12 mouse cellular contexts compared by ENCODE assay signal in the genomic region with DNA sequence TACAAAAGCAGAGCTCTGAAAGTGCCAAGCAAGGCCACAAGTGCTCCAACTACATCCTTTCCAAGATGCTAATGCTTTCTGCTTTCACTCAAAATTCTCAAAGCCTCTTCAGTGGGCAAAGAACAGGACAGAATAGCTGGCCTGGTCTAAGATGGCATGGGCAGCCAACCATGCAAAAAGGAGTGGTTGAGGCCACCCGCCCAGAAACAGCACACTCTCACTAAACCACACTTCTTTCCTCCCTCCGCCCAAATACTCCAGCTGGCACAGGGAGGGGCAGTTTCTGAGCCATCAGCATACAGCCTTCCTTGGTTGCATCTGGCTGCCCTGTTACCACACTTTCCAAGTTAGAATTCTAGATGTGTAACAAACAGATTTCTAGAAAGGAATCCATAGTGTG. TPM values are rescaled to one million over a fixed set of nuclear protein-coding genes. Genes with fewer than 3 reads are reported as not detected.
DNase-seq lines count a peak whose midpoint lies in the region; ATAC-seq lines count a peak whose summit lies in the region.
"Had no signal": no experiment of that assay in that cellular context is flagged by ENCODE, and none has a peak within 500 bp of the region (broad histone marks: within the 10 kb centered on the region; RNA-seq: fewer than 3 reads in every experiment).

No protein-coding gene starts in this region.

- H3K27ac ChIP-seq in neural tube, embryonic 15.5 days (replicated peaks) = no peak overlapping the region
- H3K27ac ChIP-seq: heart, embryonic 13.5 days; midbrain, embryonic 10.5 days had no signal

- H3K9ac ChIP-seq in neural tube, embryonic 15.5 days (replicated peaks) = no peak overlapping the region
- H3K9ac ChIP-seq: heart, embryonic 13.5 days had no signal

- WGBS in neural tube, embryonic 15.5 days = 83% methylated on average over 2 of the region's 2 CpGs

- DNase-seq in kidney, adult 9 months = peak; percentile 61
- no peak for DNase-seq in kidney, postnatal 10 days
- DNase-seq in induced T-regulatory cell, adult 2 months (ENCODE audit: low read depth) = peak; percentile 32
- DNase-seq in ovary, postnatal 10 days (ENCODE audit: low spot score) = no peak
- DNase-seq: cerebellum, adult 11 months; lung, adult 18-20 months had no signal

- no peaks in the 10 kb centered on the region for H3K36me3 ChIP-seq in neural tube, embryonic 15.5 days
- H3K36me3 ChIP-seq: heart, embryonic 13.5 days; midbrain, embryonic 10.5 days had no signal

- H3K9me3 ChIP-seq in neural tube, embryonic 15.5 days (replicated peaks) = no peaks in the 10 kb centered on the region
- H3K9me3 ChIP-seq: heart, embryonic 13.5 days; midbrain, embryonic 10.5 days had no signal

- no peaks in the 10 kb centered on the region for H3K27me3 ChIP-seq in neural tube, embryonic 15.5 days (replicated peaks)
- H3K27me3 ChIP-seq: heart, embryonic 13.5 days had no signal

- peak; percentile 69 for ATAC-seq in common myeloid progenitor, adult 5-6 weeks (replicated peaks; ENCODE audit: low read depth, poor library complexity, severe bottlenecking)
- ATAC-seq in megakaryocyte progenitor cell, adult 5-6 weeks (replicated peaks; ENCODE audit: poor library complexity) = peak; percentile 70
- ATAC-seq in neural tube, embryonic 15.5 days (ENCODE audit: low FRiP score) = no peak
- ATAC-seq: inflammation-experienced regulatory T-cells, adult 6 months had no signal

- no peaks in the 10 kb centered on the region for H3K4me1 ChIP-seq in neural tube, embryonic 15.5 days

- H3K4me2 ChIP-seq in neural tube, embryonic 15.5 days = no peak overlapping the region
- H3K4me2 ChIP-seq: heart, embryonic 13.5 days had no signal

- H3K4me3 ChIP-seq in neural tube, embryonic 15.5 days (replicated peaks) = no peak overlapping the region
- H3K4me3 ChIP-seq: heart, embryonic 13.5 days; midbrain, embryonic 10.5 days had no signal

RNA-seq across cellular contexts. Expression of gene Picalm, which starts 55.4 kb away (rescaled TPM):
- 190 and 196 TPM in 2 replicates for total RNA-seq in common myeloid progenitor, adult 5-6 weeks (2017)
- 101 and 140 TPM in 2 replicates for total RNA-seq in megakaryocyte progenitor cell, adult 5-6 weeks (2015)
- 97.1 and 131 TPM in 2 replicates for total RNA-seq in megakaryocyte progenitor cell, adult 5-6 weeks (2017)
- polyA plus RNA-seq in neural tube, embryonic 15.5 days (2015; fragmentation: Nextera tagmentation; extraction: Ambion mirVana) = 32.4 and 41.5 TPM in 2 replicates

Comparison
In these comparisons a context has a peak if more than half of its experiments do, and no peak if none do; other contexts are left out.
1. DNase-seq: peak in kidney, adult 9 months (single experiment) and induced T-regulatory cell, adult 2 months (single experiment); none in kidney, postnatal 10 days (single experiment) and ovary, postnatal 10 days (single experiment).